Mouse (Mus musculus) embryo, embryonic 10 days (tissue): ENCODE data around the gene Gm10273.
"Not testable (repeated sequence)": the region's sequence is repeated elsewhere in the genome, so short reads cannot be mapped to it uniquely, and the experiment has no call there.

Source experiments
- DNase-seq: peaks from one replicate; pipeline ENCODE4 v3.0.0-alpha.2; 2015; ENCODE audit warnings: low spot score

The Gm10273 gene

GRCm38 (mm10) chr10:59395461-59395860, at the start of gene Gm10273:
Gene Gm10273, plus strand, starts transcription at chr10:59395632.
- not testable (repeated sequence) for DNase-seq

- DNase-seq, result no peak
Measured at GRCm38 (mm10) chr10:59346560-59346959, 48.9 kb upstream of the Gm10273 start.

DNA sequence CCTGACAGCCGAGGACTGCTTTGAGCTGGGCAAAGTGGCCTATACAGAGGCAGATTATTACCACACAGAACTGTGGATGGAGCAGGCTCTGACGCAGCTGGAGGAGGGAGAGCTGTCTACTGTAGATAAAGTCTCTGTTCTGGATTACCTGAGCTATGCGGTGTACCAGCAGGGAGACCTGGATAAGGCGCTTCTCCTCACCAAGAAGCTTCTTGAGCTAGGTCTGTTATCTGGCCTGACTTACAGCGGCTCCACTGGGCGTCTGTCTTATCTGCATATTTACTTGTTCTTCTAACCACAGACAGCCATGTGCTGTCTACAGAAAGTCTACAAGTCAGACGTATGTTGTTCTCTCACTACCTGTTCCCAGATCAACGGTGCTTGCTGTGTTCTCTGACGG, 47.2 kb upstream of the Gm10273 start:
- peak; percentile 12 for DNase-seq

GRCm38 (mm10) chr10:59349536-59349935, 45.9 kb upstream of the Gm10273 start:
- no peak for DNase-seq

DNA sequence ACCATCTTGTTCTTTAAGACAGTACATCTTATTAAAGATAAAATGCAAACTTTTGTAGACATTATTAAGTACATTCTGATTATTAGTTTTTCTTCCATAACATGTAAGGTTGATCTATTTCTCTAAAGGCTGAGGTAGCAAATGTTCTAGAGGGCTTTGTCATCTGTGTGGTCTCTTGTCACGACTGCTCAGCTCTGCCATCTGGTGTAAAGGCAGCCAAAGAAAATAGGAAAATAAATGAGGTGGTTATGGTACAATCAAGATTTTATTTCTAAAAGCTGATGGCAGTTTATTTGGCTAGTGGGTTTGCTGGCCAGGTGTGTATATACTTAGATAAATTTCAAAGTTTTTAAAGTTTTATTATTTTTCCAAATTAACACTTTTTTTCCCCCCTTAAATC, 42.4 kb upstream of the Gm10273 start:
- DNase-seq, result no peak

- DNase-seq, result no peak
Measured at GRCm38 (mm10) chr10:59354120-59354519, 41.3 kb upstream of the Gm10273 start.

DNA sequence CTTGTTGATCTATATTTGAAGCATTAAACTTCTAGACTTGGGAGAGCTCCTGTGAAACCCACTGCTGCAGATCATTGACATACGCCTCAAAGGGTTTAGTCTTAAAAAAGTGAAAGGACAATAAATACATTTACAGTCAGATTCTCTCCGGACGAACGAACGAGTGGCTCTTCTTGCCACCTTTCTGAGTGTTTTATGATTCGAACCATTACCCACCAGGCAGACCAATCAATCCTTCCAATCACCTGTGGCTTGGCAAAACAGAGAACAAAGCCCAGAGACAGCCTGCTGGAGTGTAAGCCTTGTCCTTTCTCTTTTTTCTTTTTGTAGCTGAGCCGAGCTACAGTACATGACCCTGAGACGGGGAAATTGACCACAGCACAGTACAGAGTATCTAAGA, 40.4 kb upstream of the Gm10273 start:
- no peak for DNase-seq

GRCm38 (mm10) chr10:59358744-59359143, 36.7 kb upstream of the Gm10273 start:
- no peak for DNase-seq

GRCm38 (mm10) chr10:59363208-59363607, 32.2 kb upstream of the Gm10273 start:
- DNase-seq, result no peak

DNA sequence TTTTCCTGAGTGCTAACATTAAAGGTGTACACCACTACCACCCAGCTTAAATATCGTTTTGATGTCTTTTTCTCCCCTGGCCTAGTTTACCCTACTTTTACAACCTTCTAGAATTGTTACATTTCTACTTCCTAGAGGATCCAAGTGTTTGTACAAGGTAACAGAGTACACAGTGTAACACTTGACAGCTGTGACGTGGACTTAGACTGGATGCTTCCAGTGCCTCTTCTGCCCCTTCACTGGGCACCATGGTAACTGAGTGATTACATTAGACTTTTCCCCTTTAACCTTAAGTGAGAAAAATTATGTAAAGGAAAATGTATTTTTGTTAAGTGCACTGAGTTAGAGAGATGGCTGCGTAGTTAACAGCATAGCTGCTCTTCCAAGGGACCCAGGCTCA, 30.9 kb upstream of the Gm10273 start:
- DNase-seq, result no peak

GRCm38 (mm10) chr10:59365804-59366589, 29.4 kb upstream of the Gm10273 start:
- DNase-seq, result no peak

- no peak for DNase-seq
Measured at GRCm38 (mm10) chr10:59366746-59367145, 28.7 kb upstream of the Gm10273 start.

DNA sequence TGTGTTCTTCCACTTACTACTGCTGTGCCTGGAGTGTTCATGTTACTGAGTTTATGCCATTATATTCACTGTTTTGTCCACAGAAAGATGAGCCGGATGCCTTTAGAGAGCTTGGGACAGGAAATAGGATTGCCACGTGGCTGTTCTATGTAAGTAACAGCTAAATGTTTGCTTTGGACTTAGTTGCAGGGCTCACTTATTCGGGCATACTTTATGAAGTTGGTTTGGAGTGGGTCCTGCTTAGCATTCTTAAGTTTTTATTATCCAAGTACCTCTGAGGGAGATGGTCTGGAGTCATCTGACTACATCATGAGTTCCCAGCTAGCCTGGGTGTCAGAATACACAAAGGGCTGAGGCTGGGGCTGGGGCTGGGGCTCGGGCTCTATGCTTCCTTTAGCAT, 28.2 kb upstream of the Gm10273 start:
- DNase-seq, result no peak

- DNase-seq, result no peak
Measured at GRCm38 (mm10) chr10:59368729-59369128, 26.7 kb upstream of the Gm10273 start.

- no peak for DNase-seq
Measured at GRCm38 (mm10) chr10:59369426-59369825, 26.0 kb upstream of the Gm10273 start.

- DNase-seq, result no peak
Measured at GRCm38 (mm10) chr10:59377906-59378305, 17.5 kb upstream of the Gm10273 start.

DNA sequence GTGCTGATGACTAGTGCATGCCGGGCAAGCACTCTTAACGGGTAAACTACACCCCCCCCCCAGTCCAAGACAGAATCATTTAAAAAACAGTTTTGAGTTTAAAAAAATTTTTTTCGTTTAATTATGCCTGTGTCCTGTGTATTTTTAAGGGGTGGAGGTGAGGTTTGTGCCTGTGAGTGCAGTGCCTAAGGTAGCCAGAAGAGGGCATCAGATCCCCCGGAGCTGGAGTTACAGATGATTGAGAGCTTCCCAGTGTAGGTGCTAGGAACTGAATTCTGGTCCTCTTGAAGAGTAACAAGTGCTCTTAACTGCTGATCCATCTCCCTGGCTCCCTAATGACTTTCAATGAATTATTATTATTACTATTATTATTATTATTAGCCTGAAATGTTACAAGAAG, 16.7 kb upstream of the Gm10273 start:
- no peak for DNase-seq

DNA sequence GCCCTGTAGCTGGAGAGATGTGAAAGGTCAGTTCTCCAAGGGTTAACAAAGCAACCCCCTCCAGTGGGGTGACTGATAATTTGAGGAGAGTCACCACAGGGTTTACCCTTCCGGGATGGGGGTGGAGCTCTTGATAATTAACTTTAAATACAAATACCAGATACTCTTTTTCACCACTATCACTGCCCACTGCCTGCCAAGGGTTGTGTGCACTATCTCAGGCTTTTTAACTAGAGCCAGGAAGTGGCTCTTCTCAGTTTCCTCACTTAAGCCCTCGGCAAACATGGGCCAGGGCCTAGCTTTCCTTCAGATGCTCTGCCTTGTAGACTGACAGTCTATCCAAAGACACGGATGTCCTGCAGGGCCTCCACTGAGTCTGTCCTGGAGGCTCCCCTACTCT, 15.5 kb upstream of the Gm10273 start:
- no peak for DNase-seq

GRCm38 (mm10) chr10:59380411-59380821, 15.0 kb upstream of the Gm10273 start:
- no peak for DNase-seq

- DNase-seq, result not testable (repeated sequence)
Measured at GRCm38 (mm10) chr10:59381563-59381962, 13.9 kb upstream of the Gm10273 start.

DNA sequence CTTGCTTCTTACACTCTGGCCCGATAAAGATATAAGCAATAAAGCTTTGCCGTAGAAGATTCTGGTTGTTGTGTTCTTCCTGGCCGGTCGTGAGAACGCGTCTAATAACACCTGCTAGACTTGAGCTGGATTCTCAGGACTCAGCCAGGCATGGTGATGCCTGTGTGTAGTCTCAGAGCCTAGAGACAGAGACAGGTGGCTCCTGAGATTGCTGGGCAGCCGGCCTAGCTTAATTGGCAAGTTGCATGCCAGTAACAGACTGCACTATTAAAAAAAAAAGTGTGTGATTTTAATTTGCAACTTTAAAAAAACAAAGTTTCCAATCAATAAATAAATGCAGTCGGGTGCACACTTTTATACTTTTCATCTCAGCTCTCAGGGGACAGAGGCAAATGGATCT, 8.5 kb upstream of the Gm10273 start:
- DNase-seq, result no peak

GRCm38 (mm10) chr10:59389652-59390051, 5.8 kb upstream of the Gm10273 start:
- DNase-seq, result no peak

- no peak for DNase-seq
Measured at GRCm38 (mm10) chr10:59391907-59392306, 3.5 kb upstream of the Gm10273 start.
